Mouse (Mus musculus) C2C12 (cell line): ENCODE measurements around the gene Pagr1b.

Source experiments
- CEBPB ChIP-seq: IDR thresholded peaks from one replicate; pipeline ENCODE4 v1.6.1; 2011; ENCODE audit warnings: low read depth, mild to moderate bottlenecking, control low read depth, moderate library complexity
- CTCF ChIP-seq: IDR thresholded peaks from one replicate; pipeline ENCODE4 v1.5.1; 2011; ENCODE audit not compliant: control insufficient read depth, insufficient read depth, insufficient read length
- MYOD1 ChIP-seq: IDR thresholded peaks from one replicate; pipeline ENCODE4 v1.6.1; 2011; ENCODE audit warnings: low read depth; ENCODE audit not compliant: control insufficient read depth, insufficient read length
- USF1 ChIP-seq: IDR thresholded peaks from one replicate; pipeline ENCODE4 v1.6.1; 2011; ENCODE audit warnings: low read depth, mild to moderate bottlenecking, control low read depth, moderate library complexity

DNA sequence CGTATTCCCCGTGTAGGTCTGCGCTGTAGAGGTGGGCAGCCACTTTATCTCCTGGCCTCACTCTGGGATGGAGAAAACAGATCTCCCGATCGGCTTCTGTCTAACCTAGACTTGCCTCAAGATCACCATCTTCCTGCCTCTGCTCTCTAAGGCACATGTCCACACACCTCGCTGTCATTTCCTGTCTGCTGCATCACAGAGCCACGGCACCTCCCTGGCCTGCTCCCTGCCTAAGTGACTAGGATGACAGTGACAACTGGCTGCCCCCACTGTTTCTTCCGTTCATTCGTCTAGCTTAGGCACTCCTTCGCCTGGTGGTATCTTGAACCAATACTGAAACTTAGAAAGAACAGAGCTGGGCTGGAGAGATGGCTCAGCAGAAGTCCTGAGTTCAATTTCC is 16.7 kb downstream of the Pagr1b start:
- no peak for TF ChIP-seq CTCF
- no peak for TF ChIP-seq USF1
- TF ChIP-seq CEBPB, result no peak
- no peak for TF ChIP-seq MYOD1
